Mouse (Mus musculus) testis, adult 2 months (tissue): Measurements from ENCODE around the gene Olfr1160.

ENCODE experiments used
- CTCF ChIP-seq: fragments of 200-500 bp; IDR thresholded peaks from 2 replicates; pipeline ENCODE4 v1.5.1; 2012; ENCODE audit warnings: low read depth, mild to moderate bottlenecking, inconsistent platforms, low read length, moderate library complexity; ENCODE audit not compliant: control insufficient read depth, insufficient read depth, insufficient replicate concordance
- POLR2A ChIP-seq: fragments of 200-500 bp; IDR thresholded peaks from 2 replicates; pipeline ENCODE4 v1.6.1; 2012; ENCODE audit warnings: low read depth, mild to moderate bottlenecking, inconsistent platforms, low read length, moderate library complexity; ENCODE audit not compliant: control insufficient read depth

- no peak for TF ChIP-seq CTCF
- TF ChIP-seq POLR2A, result no peak
Observed at GRCm38 (mm10) chr2:87989813-87990212, 18.3 kb downstream of the Olfr1160 start, which contains the start of gene Olfr1158.
